Mouse (Mus musculus): Measurements from ENCODE around the gene Cfap65.

DNA sequence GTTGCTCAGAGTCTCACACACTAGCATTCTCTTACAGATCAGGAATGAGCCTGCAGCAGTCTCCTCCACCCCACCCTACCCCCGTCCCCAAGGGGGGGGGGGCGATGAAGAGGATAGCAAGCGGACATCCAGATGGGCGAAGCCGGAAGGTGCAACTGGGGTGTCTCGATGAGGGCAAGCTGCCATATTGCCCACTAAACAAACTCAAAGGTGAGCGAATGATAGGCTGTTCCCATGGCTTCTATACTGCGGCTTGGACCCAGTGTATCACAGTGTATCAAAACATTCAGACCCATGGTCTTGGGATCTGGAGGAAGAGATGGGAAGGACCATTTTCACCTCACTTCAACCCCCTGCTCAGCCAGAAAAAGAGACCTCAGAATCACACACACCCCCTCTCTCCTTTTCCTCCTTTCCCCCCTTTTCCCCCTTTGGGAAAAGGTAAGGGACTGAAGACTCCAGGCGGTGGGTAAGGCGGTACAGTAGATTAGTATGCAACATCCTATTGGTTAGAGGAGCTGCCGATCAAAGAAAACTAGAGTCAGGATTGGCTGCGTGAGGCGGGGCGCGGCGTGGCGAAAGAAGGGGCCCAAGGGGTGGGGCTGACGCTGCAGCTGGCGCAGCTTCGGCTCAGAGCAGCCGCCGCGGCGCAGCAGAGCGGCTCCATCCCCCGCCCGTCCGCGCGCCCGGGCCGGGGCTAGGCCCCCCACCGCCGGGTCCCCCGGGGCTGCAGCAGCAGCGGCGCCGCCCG is 80.9 kb downstream of the Cfap65 start, which contains the start of gene Cdk5r2:
- TF ChIP-seq CTCF (conservative IDR thresholded peaks at IDR 0.05; ENCODE audit: insufficient read depth, insufficient read length, low read depth, low read length) (no peak), POLR2A (IDR thresholded peaks at IDR 0.05; ENCODE audit: low read depth, low read length) (no peak)
